Mouse (Mus musculus): ENCODE data around the gene Nod1. TPM values are rescaled to one million over a fixed set of nuclear protein-coding genes. Genes with fewer than 3 reads are reported as not detected.
"Not testable (repeated sequence)": the region's sequence is repeated elsewhere in the genome, so short reads cannot be mapped to it uniquely, and the experiment has no call there.

Gene Nod1
- total RNA-seq, 1 experiment from 2014 or later: 10.5 TPM

DNA sequence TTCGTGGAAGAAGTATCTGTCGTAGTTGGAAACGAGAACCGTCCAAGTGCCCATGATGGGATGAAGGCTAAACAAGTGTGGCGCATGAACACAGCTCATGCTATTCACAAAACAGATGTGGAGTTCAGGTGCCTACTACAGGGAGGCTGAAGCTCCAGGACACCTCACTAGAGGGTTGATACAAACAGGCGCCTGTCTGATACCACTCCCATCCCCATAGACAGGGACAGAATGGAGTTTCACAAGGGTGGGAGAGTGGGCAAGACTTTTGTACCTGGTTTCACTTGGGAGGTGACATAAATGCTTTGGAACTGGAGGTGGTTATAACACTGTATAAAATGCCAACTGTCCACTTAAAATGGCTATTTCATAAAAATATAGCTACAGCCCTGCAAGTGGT is 7.0 kb upstream of the Nod1 start:
- no peak for DNase-seq

DNA sequence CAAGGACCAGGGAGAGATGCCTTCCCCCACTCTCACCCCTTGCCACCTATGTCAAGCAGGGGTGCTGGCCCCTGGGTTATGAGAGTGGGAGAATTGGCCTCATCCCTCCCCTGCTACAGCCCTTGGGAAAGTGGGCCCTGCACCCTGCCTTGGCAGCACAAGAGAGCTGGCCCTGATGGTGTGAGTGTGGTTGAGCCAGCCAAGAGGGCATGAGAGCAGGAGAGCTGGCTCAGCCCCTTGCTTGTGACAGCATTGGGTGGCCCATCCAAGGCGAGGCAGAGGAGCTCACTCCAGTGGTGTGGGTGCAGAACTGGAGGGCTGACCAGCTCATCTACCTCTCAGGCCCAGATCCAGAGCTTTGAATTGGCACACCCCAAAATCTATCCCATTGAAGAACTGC is 3.2 kb upstream of the Nod1 start:
- DNase-seq: no peak

DNA sequence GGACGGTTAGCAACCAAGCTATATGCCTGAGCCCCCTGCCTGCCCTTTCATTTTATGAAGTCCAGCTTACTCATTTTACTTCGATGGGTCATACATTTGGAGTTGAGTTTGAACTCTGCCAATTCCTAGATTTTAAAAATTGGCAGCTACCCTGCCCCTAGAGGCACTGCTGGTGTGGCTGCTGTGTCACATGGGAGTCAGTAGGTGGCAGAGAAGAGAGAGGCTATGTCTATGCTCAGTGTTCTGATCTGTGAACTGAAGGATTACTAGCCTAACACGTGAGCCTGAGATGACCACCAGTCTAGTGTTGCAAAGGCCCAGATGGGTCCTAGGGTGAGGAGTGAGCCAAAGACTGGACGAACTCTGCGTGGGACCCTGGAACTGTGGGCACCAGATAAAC is 2.1 kb upstream of the Nod1 start:
- DNase-seq: no peak

DNA sequence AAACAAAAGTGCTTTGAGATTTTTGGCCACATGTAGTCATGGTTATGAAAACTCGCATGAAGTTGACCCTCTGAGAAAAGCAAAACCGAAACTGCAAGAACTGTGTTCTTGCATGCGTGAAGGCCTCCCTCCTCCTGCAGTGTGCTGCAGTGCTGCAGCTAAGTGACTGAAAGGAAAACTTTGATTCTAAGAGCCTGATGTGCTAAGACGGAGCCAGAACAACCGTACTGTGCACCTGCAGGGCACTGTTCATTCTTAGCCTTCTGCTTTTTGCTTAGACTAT is 458 bp upstream of the Nod1 start:
- no peak for DNase-seq

DNA sequence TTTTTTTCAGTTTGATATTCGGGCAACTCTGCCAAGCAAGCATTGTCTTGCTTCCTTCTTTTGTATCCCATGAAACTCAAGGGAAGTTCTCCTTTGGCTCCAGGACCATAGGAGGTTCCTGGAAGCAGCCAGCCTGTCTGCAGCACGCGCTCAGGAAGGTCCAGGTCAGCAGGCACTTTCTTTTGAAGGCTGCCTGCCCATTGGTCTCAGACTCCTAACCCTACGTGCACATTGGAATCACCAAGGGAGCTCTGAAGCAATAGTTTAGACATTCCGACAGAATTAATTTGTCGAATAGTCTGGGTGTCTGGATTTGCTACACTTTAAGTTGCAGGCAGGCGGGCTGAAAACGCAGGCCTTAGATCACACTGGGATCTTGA is 691 bp downstream of the Nod1 start:
- no peak for DNase-seq

DNA sequence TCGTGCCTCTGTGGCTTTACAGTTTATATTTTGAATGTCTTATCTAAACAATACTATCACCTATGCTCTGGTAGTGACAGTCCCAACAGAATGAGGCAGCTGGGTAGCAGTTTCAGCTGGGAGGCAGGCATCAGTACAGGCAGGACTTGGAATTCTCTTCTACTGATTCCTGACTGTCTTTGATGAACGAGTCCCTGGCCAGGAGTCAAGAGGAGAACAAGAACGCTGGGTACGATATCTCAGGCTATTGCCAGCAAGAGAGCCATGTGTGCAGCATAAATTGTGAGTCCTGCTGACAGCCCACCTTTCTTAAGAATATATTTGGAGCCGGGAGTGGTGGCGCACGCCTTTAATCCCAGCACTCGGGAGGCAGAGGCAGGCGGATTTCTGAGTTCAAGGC is 1.9 kb downstream of the Nod1 start:
- no peak for DNase-seq

DNA sequence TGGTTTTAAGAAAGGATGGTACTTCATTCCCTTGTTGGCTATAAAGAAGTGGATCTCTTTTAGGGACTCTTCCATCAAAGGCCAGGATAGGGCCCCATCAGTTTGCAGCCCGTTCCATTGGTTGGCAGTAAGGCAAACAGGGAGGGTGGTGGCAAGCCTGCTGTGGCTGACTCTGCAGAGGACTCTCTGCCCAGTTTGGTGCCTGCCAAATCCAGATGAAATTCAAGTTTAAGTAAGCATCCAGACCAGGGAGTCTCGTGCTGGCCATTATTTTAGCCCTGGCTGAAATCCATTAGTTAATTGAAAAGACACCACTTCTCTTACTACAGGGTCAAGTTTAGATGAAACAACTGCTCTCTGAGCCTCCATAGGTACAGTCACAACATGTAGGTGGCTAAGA is 2.6 kb downstream of the Nod1 start:
- DNase-seq: no peak

DNA sequence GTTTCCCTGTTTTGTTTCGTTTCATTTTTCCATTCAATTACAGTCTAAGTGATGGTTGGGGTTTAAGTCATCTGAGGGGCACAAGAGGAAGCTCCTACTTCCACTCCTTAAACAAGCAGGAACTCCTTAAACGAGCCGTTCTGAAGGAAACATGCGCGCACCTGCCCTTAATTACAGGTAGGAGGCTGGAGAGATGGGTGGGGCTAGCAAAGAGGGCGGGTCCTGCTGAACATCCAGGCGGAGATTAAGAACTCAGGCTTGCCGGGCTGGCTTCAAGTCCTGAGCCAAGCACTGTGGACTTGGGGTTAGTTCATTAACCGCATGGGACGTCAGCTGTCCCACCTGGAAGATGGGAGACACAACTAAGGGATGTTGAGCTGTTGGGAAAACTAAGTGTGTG is 4.8 kb downstream of the Nod1 start:
- no peak for DNase-seq

DNA sequence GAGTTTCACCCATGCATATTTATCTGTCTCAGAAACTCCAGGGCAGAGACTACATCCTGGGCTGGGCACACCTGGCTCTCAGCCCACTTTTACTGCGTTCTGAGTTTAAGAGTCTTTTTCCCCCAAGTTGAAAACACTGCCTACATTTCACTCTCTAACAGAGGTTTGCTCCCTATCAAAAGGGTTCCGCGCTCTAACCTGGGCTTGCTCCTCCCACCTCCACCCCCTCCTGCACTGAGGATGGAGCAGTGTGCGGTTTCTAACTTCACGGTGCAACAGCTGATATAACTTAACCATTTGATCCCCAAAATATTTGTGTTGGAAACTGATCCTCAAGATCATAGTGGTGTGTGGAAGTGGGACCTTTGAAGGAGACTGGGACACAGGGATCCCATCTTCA is 7.2 kb downstream of the Nod1 start:
- no peak for DNase-seq

DNA sequence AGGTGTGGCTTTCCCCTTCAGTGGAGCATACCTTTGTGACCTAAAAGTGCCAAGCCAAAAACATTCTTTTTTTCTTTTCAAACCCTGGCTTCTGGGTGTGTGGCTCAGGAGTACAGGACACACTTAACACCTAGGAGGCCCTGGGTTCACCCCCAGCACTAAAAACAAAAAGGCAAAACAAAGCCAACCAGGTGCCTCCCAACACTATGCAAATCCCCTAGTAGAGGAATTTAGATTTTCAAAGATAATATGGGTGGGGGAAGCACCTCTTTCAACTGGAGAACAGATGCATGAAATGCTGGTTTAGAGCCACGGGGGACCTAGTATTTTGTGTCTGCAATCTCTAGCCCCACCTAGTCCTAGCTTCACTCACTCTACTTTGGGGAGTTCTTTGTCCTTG is 7.7 kb downstream of the Nod1 start:
- no peak for DNase-seq

DNA sequence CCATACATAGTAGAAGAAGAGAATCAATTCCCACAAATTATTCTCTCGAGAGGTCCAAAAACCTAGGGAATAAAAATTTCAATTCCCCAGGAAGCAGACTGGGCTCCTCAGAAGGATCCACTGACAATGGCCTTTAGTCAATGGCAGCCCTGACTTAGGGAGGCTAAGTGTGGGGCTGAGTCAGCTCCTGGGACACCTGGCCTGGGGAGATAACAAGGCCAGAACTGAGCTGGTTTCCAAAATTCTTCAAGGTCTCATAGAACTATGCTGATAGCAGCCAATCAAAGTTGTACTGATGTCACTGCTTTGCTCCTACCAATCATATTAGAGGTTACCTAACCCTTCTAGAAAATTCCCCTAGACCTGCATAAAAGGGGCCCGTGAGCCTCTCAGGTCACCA is 8.8 kb downstream of the Nod1 start:
- DNase-seq: no peak

DNA sequence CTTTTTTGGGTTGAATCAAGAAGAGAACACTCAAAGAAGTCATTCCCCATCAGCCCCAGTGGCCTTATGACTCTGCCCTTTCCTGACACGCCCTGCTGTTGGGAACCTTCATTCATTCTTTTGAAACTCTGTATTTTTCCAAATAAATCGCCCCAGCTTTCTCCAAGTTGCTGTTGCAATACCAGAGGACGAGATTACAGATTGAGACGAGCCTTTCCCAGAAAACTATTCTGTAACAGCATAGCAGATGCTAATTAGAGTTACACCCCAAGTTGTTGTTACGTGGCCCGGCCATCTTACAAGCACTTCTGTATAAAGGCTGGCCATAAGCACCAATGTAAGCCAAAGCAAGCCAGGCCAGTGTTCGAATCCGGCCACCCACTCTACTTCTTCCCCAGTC is 14.8 kb downstream of the Nod1 start:
- DNase-seq: no peak

DNA sequence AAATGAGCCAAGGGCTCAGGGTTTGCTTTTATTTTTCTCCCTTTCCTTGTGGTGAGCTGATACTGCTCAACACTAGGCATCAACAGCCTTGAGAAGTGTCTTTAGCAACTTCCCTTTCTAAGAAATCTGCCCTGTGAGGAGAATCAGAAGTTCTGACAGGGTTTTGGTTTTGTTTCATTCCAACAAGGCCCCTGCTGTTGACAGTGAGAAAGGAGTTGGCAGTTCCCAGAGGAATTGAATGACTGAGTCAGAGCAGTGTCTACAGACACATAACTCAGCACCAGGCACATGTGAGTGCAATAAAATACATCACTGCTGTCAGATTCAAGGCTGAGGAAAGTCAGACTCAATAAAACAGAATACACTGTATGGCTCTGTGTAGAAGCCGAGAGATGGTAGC is 16.0 kb downstream of the Nod1 start:
- DNase-seq: no peak

DNA sequence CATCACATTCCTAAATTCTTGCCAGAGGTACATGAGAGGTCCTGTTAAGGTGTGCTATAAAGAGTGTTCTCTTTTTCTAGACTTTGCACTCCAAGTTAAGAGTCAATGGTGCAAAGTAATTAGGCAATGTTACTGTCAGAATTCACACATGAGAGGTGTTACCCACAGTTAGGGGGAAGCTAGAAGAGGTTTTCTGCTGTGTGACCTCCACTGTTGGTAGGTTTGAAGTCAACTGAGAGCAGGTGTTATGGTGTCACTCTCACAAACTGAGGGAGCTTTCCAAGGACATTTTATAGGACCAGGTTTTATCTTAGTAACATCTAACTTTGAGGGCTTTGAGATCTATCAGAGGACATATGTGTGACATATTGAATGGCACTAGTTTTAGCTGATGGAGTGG is 16.5 kb downstream of the Nod1 start:
- DNase-seq: no peak

DNA sequence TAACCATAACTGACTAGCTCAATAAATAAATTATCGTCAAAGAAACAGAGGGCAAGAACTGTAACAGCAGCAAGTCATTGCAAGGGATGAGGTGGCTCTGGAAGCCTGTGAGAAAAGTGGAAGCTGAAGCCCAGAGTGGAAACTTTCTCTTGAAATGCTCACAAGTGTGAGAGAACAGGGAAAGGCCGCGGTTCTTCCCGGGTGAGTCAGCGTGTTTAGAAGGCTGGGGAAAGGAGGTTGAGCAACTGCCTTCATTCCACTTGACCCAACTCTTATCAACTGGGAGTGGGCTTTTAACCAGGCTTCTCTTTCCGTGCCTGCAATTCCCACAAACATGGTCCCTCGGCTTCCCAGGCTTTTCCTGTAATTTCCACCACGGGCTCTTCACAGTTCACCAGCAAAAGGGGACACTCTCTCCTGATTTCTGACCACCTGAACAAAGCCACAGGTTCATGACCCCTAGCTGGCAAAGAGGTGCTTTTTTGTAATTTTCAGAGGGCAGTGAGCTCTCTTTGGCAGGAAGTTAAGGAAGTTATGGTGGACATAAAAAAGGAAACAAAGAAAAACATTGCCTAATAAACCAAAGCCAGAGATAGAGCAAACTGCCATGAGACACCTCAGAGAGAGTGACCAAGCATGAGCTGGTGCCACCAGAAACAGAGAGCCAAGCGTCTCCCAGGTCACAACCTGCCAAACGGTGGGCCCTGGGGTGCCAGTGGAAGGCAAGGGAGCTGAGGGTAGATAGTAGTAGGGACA is 17.6 kb downstream of the Nod1 start:
- no peak for DNase-seq

DNA sequence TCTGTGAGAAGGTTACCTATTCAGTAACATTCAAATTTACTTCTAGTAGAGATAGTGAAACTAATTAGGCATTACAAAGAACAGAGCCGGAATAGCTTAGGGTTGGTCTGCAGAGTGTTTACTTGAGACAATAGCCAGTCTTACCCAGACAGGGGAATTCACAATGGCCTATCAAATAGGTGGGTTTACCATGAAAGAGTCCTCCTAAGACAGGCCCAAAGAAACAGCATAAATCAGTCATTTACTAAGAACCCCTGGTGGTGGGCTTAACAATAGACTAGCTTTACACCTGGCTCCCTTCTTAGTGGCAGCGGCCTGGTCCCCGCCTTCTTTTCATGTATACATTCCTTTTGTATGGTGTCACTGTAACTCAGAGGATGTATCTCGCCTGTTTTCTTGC is 19.0 kb downstream of the Nod1 start:
- DNase-seq: not testable (repeated sequence)

DNA sequence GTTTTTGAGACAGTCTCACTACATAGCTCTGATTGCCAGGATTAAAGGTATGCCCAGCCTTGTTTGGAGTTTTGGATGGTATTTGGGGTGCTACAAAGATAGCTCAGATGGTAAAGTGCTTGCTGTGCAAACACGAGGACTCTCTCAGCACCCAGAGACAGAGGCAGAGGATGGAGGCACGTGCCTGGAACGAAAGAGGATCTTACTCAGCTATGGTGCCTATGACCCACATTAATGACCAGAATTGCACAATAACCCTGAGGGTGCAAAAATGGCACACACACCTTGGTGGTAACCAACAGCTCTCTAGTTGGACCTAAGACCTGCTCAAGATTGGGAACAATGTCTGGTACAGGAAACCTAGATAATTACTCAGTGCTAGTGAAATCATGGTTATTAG is 19.9 kb downstream of the Nod1 start:
- DNase-seq: no peak

DNA sequence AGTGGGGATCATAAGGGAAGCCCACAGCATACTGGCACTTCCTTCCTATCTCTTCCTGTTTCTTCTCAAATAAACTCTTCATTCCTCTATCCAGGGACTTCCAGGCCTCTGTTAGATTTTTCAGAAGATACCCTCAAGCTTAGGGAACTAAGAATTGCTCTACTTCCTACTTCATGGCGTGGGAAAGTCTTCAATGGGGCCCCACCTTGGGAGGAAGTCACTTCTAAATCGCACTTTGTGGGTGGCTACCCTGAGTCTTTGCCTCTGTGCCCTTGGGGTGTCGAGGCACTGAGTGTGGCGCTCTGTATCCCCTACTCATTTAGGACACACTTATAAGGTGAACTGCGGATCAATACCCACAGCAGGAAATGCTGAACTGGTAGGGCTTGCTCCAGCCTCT is 23.7 kb downstream of the Nod1 start:
- DNase-seq: no peak

DNA sequence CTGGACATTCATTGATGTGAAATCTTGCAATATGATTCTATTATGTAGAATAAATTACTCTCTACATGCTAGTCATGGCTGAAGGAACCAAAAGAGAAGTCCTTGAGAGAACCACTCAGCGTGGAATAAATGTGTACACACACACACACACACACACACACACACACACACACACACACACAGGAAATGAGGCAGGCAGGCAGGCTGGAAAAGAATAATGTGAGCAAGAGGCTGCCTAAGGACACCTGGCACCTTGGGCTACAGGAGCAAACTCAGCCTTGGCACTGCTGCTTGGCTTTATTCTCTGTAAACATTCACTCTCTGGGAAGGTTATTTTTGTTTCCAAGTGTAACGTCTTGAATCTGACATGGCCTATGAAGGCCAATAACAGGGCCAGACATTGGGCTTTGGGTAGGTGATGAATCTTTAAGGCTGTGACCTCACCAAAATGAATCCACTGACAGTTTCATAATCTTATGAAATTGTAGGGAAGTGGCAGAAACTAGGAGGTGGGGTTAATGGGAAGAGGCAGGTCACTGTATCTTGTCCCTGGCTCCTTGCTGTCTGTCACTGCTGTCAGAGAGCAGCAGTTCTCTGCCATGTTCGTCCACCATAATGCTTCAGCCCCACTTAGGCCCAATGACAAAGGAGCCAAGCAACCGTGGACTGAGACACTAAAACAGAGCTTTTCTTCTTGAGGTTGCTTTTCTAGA is 26.0 kb downstream of the Nod1 start:
- DNase-seq: no peak

DNA sequence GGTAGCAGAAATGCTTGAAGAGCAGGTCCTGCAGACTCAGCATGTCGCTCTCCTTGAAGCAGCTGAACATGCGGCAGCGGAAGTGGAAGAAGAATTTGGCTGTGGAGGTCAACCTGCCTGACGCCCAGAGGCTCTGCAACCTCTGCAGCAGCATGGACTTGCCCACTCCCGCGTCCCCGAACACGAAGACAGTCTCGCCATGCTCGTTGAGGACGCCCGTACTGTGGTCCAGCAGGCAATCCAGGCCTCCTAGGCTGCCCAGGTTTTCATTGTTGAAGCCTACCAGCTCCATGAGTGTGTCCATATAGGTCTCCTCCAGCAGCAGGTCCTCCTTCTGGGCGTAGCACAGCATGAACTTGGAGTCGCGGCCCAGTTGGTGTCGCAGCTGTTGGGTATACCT is 27.9 kb downstream of the Nod1 start:
- no peak for DNase-seq

DNA sequence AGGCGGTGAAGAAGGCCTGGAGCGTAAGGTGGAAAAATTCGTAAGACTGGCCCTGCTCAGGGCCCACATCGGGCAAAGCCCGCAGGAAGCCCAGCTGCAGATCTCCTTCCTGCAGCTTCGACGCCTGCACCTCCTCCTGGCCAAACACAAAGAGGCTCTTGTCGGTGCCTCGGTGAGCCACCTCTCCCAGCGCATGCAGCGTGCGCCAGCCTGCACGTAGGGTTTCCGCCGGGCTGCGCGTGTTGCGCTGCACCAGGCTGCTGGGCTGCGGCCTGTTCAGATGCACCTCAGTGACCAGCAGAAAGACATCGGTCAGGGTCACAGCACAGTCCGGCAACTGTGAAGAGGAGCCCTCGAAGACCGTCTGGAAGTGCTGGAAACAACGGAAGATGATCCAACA is 28.7 kb downstream of the Nod1 start:
- no peak for DNase-seq

DNA sequence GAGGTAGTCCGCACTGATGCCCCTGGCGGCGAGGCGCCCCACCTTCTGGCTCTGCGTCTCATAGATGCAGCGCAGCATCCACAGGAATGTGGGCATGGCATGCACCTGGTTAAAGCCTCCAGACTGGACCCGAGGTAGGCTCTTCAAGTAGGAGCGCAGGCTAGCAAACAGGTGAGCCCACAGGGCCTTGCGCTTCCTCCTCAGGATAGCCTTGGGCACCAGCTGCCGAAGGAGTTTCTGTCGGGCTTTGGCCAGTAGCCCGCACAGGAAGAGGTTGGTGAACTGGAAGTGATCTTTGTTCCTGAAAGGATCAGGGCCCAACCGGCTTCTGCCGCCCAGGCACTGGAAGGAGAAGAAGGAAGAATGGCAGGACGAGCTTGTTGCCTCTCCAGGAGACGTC is 29.1 kb downstream of the Nod1 start:
- DNase-seq: no peak

DNA sequence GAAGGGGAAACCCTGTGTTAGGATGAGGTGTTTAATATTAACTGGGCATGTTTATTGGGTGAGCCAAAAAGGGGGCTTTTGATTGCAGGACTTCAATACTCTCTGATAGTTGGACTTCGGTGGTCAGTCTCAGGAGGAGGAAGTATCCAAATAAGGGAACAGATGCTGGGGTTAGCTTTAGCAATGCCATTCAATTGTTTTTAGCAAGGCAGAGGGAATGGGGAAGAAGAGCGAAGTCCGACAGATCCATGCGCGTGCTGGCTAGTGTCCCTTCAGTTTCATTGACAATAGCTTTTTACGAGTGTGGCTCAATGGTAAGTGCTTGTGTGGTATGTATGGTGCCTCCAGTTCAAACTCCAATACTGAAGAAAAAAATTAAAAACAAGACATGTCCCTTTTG is 31.3 kb downstream of the Nod1 start:
- DNase-seq: no peak

DNA sequence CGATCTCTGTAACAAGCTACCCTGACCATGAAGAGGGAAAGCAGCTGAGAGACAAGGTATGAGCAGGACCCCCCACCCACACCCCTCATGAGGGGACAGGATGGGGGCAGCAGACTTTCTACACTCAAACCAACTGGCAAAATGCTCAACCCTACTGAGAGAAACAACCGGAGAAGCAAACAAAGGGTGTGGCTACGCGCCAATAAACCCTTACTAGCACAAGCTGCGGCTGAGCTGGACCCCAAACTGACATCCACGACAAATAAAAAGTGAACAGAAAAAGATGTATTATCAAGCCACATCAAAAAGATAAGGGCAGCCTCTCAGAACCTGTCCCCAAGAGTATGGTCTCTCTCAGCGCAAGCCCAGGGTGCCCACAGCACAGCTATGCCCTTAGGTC is 32.3 kb downstream of the Nod1 start:
- no peak for DNase-seq

DNA sequence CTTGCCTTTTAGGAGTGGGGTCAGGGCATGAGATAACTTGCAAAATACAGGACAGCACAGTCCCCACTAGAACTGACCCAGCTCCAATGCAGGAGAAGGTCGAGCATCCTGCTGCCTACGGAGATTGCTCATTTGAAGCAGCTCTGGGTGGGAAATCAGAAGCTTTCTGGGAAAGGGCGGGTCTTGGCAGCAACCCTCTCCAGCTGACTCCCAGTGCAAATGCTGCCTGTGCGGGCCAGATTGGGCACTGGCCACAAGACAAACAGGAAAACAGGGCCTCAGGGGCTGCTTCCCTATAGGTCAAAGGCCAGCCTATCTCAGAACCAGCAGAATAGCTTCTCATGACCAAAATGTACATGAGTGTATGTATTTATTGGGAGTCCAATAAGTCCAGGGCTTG is 32.8 kb downstream of the Nod1 start:
- peak; percentile 38 for DNase-seq

Data from adrenal gland, postnatal 25 days (tissue).